Mouse (Mus musculus) megakaryocyte-erythroid progenitor cell, adult 5 weeks (primary cell): ENCODE results near the gene Arhgap31. TPM values are rescaled to one million over a fixed set of nuclear protein-coding genes. Genes with fewer than 3 reads are reported as not detected.

Source experiments
- polyA plus RNA-seq: library from polyadenylated mRNA; stranded (reverse); fragments of >175 nt; gene quantifications from 2 replicates; pipeline ENCODE4 v1.2.3, GENCODE M21; 2012

Arhgap31 gene
- polyA plus RNA-seq = 6.5 and 7.6 TPM in 2 replicates

GRCm38 (mm10) chr16:38712581-38713403 is at the start of gene Arhgap31:
Gene Arhgap31 (minus strand): TSS chr16:38713274.

DNA sequence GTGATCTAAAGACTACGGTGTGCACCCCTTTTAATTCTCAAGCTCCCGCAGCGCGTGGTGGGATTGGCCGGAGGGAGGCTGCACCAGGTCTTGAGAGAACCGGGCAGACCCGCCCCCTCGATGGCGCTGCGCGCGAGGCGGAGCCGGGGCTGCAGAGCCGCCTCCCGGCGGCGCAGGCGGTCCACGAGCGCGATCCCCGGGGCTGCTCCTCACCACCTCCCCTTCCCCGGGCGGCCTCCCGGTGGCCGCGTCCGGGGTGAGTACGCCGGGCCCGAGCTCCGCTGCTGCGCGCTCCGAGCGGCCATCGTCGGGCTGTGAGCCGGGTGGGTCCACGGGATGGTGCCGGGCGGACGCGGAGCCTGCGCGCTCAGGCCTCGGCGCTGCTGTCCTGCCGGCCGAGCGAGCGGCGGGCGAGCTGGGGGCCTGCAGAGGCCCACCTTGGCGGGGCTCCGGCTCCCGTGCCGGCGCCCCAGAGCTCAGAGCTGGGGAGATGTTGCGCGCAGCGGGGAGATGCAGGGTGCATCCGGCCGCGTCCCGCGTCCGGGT is 29.1 kb upstream of the Arhgap31 start, which contains the start of gene B4galt4:
Gene B4galt4 (plus strand): TSS at position 152 of the 546 bp plus-strand sequence.

DNA sequence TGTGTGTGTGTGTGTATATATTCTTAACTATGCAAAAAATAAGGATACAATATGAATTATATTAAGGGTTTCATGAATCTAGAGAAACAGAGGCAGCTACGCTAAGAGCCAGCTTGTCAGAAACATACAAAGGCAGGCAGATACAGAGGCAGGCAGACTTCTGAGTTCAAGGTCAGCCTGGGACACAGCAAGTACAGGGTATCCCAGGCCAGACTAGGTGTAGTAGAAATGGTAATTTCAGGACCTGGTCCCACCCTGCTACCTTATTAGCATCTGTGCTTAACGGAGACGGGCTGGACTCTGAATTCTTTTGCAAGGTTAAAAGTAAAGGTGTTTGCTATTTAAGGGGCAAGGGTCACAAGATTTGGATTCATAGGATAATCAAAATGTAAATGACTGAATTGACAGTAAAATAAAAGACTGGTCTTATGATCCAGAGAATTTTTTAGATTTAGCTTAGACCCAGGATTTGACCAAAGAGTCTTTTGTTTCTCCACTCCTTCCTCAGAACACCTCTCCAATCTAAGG is 154.8 kb downstream of the Arhgap31 start, which contains the start of gene Tmem39a:
Gene Tmem39a (plus strand): TSS at position 478 of the 528 bp plus-strand sequence.

DNA sequence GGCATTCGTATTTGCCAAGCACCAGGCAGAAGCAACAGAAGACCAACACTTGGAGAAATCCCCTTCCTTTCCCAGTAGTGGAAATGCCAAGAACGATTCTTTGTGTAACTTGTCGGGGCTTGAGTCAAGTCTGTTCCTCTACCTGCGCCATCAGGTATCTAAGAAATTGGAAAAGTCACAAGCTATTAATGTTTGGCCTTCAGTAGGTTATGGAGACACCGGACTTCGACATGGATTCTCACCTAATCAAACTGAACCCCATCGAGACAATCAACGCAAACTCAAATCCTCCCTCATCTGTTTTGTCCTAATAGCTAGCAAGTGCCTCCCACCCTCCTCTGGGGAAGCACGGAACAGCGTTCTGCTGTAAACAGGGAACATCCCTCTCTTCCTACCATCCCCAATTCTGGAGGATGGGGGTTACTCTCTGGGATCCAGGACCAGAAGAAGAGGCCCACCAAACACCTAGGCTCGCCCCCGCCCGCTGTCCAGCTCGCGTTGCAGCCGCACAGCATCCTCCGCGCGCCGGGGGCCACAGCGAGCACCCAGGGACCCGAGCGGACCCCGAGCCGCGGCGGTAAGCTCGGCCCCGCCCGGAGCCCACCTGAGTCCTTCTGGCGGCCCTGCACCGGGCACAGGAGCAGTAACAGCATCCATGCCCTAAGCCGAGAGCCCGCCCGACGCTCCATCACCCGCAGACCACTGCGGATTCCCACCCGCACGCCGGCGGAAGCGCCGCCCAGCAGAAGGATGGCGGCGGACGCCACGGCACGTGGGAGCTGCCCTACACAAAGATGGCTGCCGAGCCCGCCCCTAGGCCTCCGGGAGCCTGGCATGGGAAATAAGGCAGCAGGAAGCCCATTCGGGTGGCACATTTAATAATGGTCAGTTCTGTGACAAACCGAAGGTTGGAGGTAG is 163.3 kb downstream of the Arhgap31 start, which contains the start of gene Poglut1:
Gene Poglut1 (minus strand): TSS at position 780 of the 918 bp plus-strand sequence.

Other genes starting within 250 kb of the Arhgap31 start
- gene Timmdc1, start 190.6 kb downstream of the Arhgap31 start, polyA plus RNA-seq = 19.6 and 24.6 TPM in 2 replicates
- 8.7 and 9.7 TPM in 2 replicates for gene Poglut1, start 163.0 kb downstream of the Arhgap31 start, polyA plus RNA-seq
- 29.0 and 33.1 TPM in 2 replicates for gene Tmem39a, start 154.6 kb downstream of the Arhgap31 start, polyA plus RNA-seq
- gene B4galt4, start 29.0 kb upstream of the Arhgap31 start, polyA plus RNA-seq = 4.1 and 7.0 TPM in 2 replicates
- 0.03 and 0.12 TPM in 2 replicates for gene Upk1b, start 87.1 kb upstream of the Arhgap31 start, polyA plus RNA-seq
- not detected in 2 replicates for gene 4930435E12Rik, start 115.5 kb upstream of the Arhgap31 start, polyA plus RNA-seq
- gene Igsf11, start 179.4 kb upstream of the Arhgap31 start, polyA plus RNA-seq = not detected in 2 replicates